Mouse (Mus musculus) olfactory bulb, adult 2 months (tissue): Measurements from ENCODE around the gene 1700020A23Rik.

ENCODE experiments used
- CTCF ChIP-seq: fragments of 200-500 bp; IDR thresholded peaks from 2 replicates; pipeline ENCODE4 v1.5.1; 2012; ENCODE audit warnings: low read depth, mild to moderate bottlenecking, low read length, moderate library complexity; ENCODE audit not compliant: insufficient read depth
- POLR2A ChIP-seq: fragments of 200-500 bp; IDR thresholded peaks from 2 replicates; pipeline ENCODE4 v1.6.1; 2012; ENCODE audit warnings: mild to moderate bottlenecking, low read depth, low read length, moderate library complexity; ENCODE audit not compliant: insufficient read depth

GRCm38 (mm10) chr2:130425112-130425511 is 20.1 kb downstream of the 1700020A23Rik start:
- TF ChIP-seq CTCF (no peak), POLR2A (no peak)
